Mouse (Mus musculus): ENCODE measurements around the gene Lrrk1. TPM values are rescaled to one million over a fixed set of nuclear protein-coding genes. Genes with fewer than 3 reads are reported as not detected.

Gene Lrrk1
- total RNA-seq, 2 experiments from 2014 or later: 7.7 to 9.2 TPM

GRCm38 (mm10) chr7:66297656-66298021 lies 90.5 kb downstream of the Lrrk1 start:
- DNase-seq: no peak

GRCm38 (mm10) chr7:66296921-66297655 lies 91.1 kb downstream of the Lrrk1 start:
- no peak for DNase-seq

- no peak for DNase-seq
Measured at GRCm38 (mm10) chr7:66292552-66293376, 95.4 kb downstream of the Lrrk1 start.

- no peak for DNase-seq
Measured at GRCm38 (mm10) chr7:66292010-66292409, 96.1 kb downstream of the Lrrk1 start.

- no peak for DNase-seq
Measured at GRCm38 (mm10) chr7:66282984-66283612, 105.1 kb downstream of the Lrrk1 start.

GRCm38 (mm10) chr7:66282265-66282664 lies 105.9 kb downstream of the Lrrk1 start:
- DNase-seq: no peak

GRCm38 (mm10) chr7:66278001-66278400 lies 110.1 kb downstream of the Lrrk1 start:
- no peak for DNase-seq

GRCm38 (mm10) chr7:66273494-66273893 lies 114.7 kb downstream of the Lrrk1 start:
- no peak for DNase-seq

- DNase-seq: no peak
Measured at GRCm38 (mm10) chr7:66271226-66271625, 116.9 kb downstream of the Lrrk1 start.

- no peak for DNase-seq
Measured at GRCm38 (mm10) chr7:66266942-66267850, 121.0 kb downstream of the Lrrk1 start.

- DNase-seq: no peak
Measured at GRCm38 (mm10) chr7:66263421-66263820, 124.7 kb downstream of the Lrrk1 start.

GRCm38 (mm10) chr7:66262570-66263156 lies 125.5 kb downstream of the Lrrk1 start:
- DNase-seq: no peak

- no peak for DNase-seq
Measured at GRCm38 (mm10) chr7:66260763-66261390, 127.3 kb downstream of the Lrrk1 start.

- no peak for DNase-seq
Measured at GRCm38 (mm10) chr7:66260295-66260694, 127.9 kb downstream of the Lrrk1 start.

GRCm38 (mm10) chr7:66259436-66260206 lies 128.5 kb downstream of the Lrrk1 start:
- DNase-seq: no peak

GRCm38 (mm10) chr7:66258997-66259396 lies 129.2 kb downstream of the Lrrk1 start:
- no peak for DNase-seq

- DNase-seq: no peak
Measured at GRCm38 (mm10) chr7:66257232-66257631, 130.9 kb downstream of the Lrrk1 start.

- no peak for DNase-seq
Measured at GRCm38 (mm10) chr7:66256441-66256840, 131.7 kb downstream of the Lrrk1 start.

- DNase-seq: no peak
Measured at GRCm38 (mm10) chr7:66254993-66255392, 133.2 kb downstream of the Lrrk1 start.

- DNase-seq: no peak
Measured at GRCm38 (mm10) chr7:66253975-66254651, 134.0 kb downstream of the Lrrk1 start.
